Mouse (Mus musculus) kidney, postnatal 25 days (tissue): ENCODE measurements around the gene Abcc6.
"Not testable (repeated sequence)": the region's sequence is repeated elsewhere in the genome, so short reads cannot be mapped to it uniquely, and the experiment has no call there.

Experiments
- DNase-seq, 2 experiments: peaks; one replicate each; pipeline ENCODE4 v3.0.0; 2021; ENCODE audit warnings: mixed read lengths in 2 of 2

Abcc6 gene

GRCm38 (mm10) chr7:46025436-46025835 is 4.7 kb downstream of the Abcc6 start:
- no peak for DNase-seq

DNA sequence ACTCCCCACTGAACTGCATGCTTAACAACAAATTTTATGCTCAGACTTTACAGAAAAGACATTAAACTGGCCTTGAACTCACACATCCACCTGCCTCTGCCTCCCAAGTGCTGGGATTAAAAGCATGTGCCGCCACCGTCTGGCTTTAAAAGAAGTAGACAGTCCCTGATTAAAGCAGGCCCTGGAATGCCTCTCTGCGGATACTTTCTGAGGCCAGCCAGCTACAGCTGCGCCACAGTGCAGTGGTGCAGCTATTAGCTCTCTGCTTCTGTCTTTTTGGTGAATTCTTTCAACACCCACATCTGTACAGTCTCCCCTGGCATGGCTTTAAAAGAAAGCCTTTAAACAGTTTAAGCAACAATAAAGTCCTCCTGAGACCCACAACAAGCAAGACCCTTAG is 8.2 kb downstream of the Abcc6 start:
- no peak for DNase-seq

- no peak for DNase-seq
Measured at GRCm38 (mm10) chr7:46019594-46019993, 10.5 kb downstream of the Abcc6 start.

DNA sequence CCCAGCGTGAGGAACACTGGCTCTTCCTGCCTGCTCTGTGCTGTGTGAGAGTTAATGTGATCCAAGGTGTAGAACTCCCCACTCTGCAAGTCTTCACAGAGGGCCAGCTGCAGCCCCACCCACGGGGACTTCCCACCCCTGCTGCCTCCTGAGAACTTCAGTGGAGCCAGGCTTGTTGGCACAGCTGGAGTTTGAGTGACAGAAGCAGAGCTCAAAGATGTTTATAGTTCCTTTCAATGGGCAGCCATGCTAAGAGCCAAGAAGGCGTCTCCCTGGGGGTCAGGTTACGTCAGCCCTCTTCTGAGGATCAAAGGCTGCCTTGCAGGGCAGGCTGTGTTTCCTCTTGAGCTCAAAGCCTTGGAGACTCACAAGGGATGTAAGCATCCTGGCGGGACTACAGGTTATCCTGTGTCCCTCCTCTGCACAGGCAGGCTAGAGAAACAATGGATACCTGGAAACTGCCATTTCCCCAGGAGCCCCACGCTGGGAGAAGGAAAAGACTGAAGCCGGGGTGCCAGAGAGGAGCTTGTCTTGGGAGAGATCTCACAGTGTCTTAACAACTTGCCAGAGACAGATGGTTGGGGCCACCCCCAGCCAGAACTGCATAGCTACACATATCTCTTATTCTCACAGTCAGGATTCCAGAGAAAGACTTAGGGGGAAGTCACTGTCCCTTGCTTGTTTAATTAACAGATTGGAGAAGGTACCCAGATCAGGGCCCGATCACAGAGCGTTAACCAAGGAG is 16.7 kb downstream of the Abcc6 start:
- peak in 1 of 2 experiments; percentile 45 for DNase-seq

DNA sequence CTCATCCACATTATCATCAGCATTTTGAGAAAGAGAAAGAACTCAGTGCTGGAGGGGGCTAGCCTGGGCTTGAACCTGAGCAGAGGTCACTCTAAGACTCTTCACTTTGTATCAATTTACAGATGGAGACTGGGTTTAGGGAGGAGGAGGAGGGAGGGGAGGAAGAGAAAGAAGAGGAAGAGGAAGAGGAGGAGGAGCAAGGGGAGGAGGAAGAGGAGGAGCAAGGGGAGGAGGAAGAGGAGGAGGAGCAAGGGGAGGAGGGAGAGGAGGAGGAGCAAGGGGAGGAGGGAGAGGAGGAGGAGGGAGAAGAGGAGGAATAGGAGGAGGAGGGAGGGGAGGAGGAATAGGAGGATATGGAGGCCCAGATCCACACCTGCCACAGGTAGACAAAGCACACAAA is 18.0 kb downstream of the Abcc6 start:
- DNase-seq: no peak

GRCm38 (mm10) chr7:46009578-46009977 is 20.5 kb downstream of the Abcc6 start:
- peak; percentile 61 to 78 for DNase-seq

DNA sequence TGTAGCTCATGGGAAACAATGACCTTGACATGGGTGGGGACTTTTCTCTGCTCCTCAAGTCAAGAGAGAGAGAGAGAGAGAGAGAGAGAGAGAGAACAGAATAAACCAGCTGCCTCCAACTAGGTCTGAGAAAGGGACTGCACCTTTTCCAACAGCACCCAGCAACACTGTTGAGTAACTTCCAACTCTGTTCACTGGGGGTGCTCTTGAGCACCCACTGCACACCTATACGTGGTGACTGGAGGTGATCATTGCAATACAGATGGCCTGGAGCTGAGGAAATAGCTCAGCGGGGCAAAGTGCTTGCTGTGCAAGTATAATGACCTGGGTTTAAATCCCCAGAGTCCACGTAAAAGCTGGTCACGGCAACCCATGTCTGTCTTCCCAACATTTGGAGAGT is 27.4 kb downstream of the Abcc6 start:
- no peak for DNase-seq

DNA sequence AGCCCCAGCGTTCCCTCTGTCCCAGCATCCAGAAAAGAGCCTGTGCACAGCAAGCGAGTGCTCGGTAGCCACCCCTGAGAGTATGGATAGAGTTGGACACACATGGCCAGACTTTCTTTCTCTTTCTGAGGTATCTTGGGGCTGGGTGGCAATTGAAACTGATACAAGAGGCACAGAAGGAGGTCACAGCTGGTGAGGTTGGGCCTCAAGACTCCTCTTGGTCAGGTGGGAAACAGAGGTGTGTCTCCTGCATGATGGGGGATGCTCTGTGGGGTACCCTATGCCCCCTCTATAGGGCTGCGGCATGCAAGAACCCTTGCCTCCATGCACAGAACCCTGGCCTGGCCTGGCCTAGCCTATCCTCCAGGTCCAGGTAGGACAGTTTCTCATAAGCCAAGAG is 29.5 kb downstream of the Abcc6 start:
- DNase-seq: no peak

DNA sequence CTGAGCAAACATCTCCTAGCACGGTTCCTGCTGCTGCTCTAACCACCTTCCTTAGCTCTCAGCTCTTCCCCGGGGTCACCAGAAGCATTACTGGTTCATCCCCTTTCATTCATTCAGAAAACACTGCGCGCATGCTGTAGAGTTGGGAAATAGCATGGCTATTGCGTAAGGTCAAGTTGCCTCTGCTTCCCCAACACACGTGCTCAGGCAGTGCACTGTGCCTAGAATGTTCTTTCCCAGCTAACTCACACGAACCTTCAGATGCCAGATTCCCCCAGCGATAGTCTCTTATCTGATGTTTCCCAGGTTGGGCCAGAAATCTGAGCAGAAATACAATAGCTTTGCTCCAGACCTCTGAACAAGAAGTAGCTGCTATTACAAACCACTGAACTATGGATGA is 37.6 kb downstream of the Abcc6 start:
- no peak for DNase-seq

DNA sequence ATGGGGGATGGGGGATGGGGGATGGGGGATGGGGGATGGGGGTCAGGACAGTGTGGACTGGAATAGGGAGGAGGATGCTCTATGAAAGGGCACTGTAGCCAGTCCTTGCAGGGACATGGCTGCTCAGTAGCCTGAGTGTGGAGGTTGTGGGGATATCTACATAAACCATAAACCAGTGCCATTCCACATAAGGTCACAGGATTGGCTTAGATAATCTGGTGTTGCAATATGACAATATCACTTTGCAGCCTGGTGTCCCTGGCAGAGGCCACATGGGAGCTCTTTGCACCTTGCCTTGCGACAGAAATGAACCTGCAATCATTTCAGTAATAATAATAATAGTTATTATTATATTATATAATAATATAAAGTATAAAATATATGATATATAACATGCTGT is 41.8 kb downstream of the Abcc6 start:
- no peak for DNase-seq

- no peak for DNase-seq
Measured at GRCm38 (mm10) chr7:45986893-45987292, 43.2 kb downstream of the Abcc6 start.

- no peak for DNase-seq
Measured at GRCm38 (mm10) chr7:45981612-45982011, 48.5 kb downstream of the Abcc6 start.

DNA sequence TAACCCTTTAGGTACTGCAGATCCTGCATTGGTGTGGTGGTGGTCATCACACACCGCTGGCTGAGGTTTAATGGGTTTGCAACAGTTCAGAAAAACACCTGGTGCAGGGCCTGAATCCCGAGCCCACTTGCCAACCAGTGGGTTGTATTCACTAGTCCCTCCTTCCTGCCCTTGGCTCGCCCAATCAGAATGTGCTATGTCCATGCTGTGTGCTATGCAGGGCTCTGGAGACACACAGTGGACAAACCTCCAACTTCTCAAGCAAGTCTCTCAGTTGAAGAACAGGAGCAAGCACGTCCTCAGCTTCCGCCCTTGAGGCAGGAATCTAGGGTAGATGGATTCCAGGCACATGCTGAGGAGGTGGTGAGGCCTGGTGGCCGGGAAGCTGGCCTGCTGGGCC is 55.6 kb downstream of the Abcc6 start:
- no peak for DNase-seq

DNA sequence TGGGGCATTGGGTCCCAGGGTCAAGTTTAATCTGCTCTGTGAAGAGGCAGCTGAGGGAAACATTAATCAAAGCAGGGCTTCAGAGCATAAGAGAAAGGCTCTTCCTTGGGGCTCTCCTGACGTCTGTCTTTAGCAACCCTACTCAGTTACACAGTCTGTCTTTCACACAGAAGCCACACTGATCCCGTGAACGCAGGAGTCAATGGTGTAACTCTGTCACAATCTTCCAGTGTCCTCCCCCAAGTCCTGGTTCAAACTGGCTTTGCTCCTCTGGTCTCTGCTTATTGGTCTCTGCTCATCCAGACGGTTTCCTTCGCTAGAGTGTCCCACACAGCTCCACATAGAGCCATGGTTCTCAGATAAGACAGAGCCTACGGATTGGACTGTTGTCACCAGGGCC is 56.0 kb downstream of the Abcc6 start:
- DNase-seq: no peak

DNA sequence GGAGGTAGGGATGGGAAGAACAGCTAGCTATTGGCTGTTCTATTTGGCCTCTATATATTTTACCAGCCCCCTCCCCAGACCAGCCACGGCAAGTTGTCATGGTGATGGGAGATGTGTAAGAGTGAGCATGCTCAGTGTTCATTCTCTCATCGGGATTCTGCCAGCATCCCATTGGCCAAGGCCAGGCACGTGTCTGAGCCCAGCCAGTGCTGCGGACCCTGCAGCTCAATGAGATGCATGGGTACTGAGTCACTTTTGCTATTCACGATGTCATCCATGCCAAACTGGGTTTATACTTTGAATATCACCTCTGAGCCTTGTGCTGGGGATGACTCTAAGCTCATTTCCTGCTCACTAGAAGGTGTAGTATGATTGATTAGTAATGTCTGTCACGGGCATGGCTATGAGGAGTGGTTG is 56.8 kb downstream of the Abcc6 start:
- no peak for DNase-seq

- DNase-seq: no peak
Measured at GRCm38 (mm10) chr7:45971831-45972723, 58.0 kb downstream of the Abcc6 start.

- no peak for DNase-seq
Measured at GRCm38 (mm10) chr7:45956611-45957010, 73.5 kb downstream of the Abcc6 start.

DNA sequence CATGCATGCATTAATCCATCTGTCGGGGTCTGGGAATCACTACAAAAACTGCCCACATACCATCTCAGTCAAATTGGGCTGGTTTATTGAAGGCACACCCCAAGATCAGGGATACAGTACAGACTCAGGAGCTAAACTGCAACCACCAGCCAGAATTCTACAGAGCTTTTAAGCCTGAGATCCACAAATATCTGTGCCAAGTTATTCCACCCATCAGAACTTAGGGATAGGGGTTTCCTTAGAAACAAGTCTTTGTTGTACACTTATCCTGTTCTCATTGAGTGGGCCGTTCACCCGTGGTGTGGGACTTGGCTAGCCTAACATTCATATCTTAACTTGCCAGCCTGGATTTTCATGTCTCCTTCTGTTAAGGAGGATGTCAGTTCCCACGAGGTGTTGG is 81.0 kb downstream of the Abcc6 start:
- DNase-seq: no peak

DNA sequence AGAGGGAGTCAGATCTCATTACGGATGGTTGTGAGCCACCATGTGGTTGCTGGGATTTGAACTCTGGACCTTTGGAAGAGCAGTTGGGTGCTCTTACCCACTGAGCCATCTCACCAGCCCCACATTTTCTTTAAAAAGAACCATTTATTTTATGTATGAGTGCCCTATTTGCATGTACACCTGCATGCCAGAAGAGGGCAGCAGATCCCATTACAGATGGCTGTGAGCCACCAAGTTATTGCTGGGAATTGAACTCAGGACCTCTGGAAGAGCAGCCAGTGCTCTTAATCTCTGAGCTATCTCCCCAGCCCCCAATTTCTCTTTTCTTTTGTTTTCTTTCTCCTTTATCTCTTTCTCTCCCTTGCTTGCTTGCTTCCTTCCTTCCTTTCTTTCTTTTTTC is 86.8 kb downstream of the Abcc6 start:
- not testable (repeated sequence) for DNase-seq

GRCm38 (mm10) chr7:45941986-45942385 is 88.1 kb downstream of the Abcc6 start:
- no peak for DNase-seq

DNA sequence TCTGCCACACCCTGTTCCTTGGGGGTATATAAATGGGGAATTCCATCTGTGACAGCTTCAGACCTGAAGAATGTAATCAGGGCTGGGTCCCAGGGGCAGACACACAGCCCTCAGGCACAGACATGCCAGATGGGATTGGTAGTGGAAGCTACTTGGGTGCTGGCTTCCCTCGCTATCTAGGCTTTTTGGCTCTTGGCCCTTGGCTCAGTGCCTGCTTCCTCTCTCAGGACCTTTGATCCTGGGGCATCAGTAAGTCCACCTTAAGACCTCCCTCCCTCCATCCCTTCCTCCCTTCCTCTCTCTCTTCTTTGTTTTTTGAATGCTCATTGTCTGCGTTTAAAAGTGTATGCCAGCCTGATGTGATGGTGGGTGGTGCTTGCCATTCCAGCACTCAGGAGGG is 90.3 kb downstream of the Abcc6 start:
- DNase-seq: peak; percentile 73 to 79

DNA sequence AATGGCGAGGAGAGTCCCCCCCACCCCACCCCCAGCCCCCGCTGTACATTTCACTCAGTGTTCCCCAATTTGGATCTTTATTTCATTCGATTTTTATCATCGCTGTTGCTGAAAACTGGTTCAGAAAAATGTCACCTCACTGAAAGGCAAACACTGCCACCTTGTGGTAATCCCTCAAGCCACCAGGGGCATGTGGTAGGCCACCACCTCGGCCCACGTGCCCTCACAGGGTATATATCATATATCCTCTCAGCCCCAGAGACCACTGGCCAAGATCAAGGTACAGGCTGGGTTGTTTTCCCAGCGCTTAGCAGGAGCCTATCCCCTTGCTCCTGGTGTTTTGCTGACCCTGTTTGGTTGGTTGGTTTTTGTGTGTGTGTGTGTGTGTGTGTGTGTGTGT is 95.0 kb downstream of the Abcc6 start:
- DNase-seq: peak; percentile 72 to 81

- not testable (repeated sequence) for DNase-seq
Measured at GRCm38 (mm10) chr7:45933766-45934165, 96.3 kb downstream of the Abcc6 start.

- DNase-seq: no peak
Measured at GRCm38 (mm10) chr7:45929688-45930087, 100.4 kb downstream of the Abcc6 start.
